Mouse (Mus musculus) layer of hippocampus, postnatal 25 days (tissue): Measurements from ENCODE around the gene Samt1. TPM values are rescaled to one million over a fixed set of nuclear protein-coding genes. Genes with fewer than 3 reads are reported as not detected.
"Not testable (repeated sequence)": the region's sequence is repeated elsewhere in the genome, so short reads cannot be mapped to it uniquely, and the experiment has no call there.

ENCODE experiments used
- DNase-seq, 2 experiments: peaks; one replicate each; pipeline ENCODE4 v3.0.0; 2022; ENCODE audit warnings: mixed read lengths in 2 of 2, low spot score in 1 of 2; ENCODE audit errors: extremely low spot score in 1 of 2
- total RNA-seq, 2 experiments: library from RNA; stranded (reverse); gene quantifications; 2 replicates each; pipeline ENCODE4 v1.2.3; 2021

Samt1 gene
- not detected for total RNA-seq

- not testable (repeated sequence) for DNase-seq
Observed at GRCm38 (mm10) chrX:154012540-154012939, at the start of gene Samt1. Samt1 (minus strand) TSS chrX:154012640.

- not testable (repeated sequence) for DNase-seq
Observed at GRCm38 (mm10) chrX:154054939-154055338, 42.5 kb upstream of the Samt1 start, which contains the start of gene Gm10057. Gm10057 (minus strand) TSS chrX:154055039.

GRCm38 (mm10) chrX:154033727-154034126 lies 21.3 kb upstream of the Samt1 start, which contains the start of gene 4921511M17Rik:
4921511M17Rik (minus strand) TSS chrX:154033827.
- DNase-seq = not testable (repeated sequence)

- DNase-seq = not testable (repeated sequence)
Observed at GRCm38 (mm10) chrX:153976914-153977313, 35.5 kb downstream of the Samt1 start.

- DNase-seq = not testable (repeated sequence)
Observed at GRCm38 (mm10) chrX:153976467-153976866, 36.0 kb downstream of the Samt1 start.

GRCm38 (mm10) chrX:153974450-153974849 lies 38.0 kb downstream of the Samt1 start:
- DNase-seq = no peak

GRCm38 (mm10) chrX:153952866-153953265 lies 59.6 kb downstream of the Samt1 start:
- DNase-seq = not testable (repeated sequence)

Other genes starting within 250 kb of the Samt1 start
- 10 to 100 TPM in 1 of 2 experiments, 1 to 10 TPM in 1; 7.8 to 10.5 TPM for gene Spin2c, start 180.4 kb downstream of the Samt1 start, total RNA-seq
- not detected for gene 4921511M17Rik, start 21.2 kb upstream of the Samt1 start, total RNA-seq
- not detected for gene Gm10057, start 42.4 kb upstream of the Samt1 start, total RNA-seq
- gene Gm15140, start 108.0 kb upstream of the Samt1 start, total RNA-seq = not detected